Mouse (Mus musculus) liver, embryonic 15.5 days (tissue): Measurements from ENCODE around the gene Mcf2l. TPM values are rescaled to one million over a fixed set of nuclear protein-coding genes. Genes with fewer than 3 reads are reported as not detected.

Experiments
- ATAC-seq: fragments of 200-750 bp; cut with Nextera tagmentation; 2 replicates; pipeline ENCODE4 v1.8.0; 2017; ENCODE audit warnings: moderate number of reproducible peaks, mild to moderate bottlenecking, moderate library complexity; ENCODE audit not compliant: insufficient read depth
- H3K27ac ChIP-seq: fragments of 300-500 bp; sonication (generic); replicated peaks from 2 replicates; pipeline ENCODE4 v1.5.1; 2015; ENCODE audit warnings: mild to moderate bottlenecking, inconsistent platforms
- H3K27me3 ChIP-seq: fragments of 300-500 bp; sonication (generic); 2 replicates; pipeline ENCODE4 v1.6.1; 2015; ENCODE audit warnings: mild to moderate bottlenecking, inconsistent platforms
- H3K36me3 ChIP-seq: fragments of 300-500 bp; sonication (generic); replicated peaks from 2 replicates; pipeline ENCODE4 v1.6.1; 2015; ENCODE audit warnings: moderate library complexity, mild to moderate bottlenecking, inconsistent platforms
- H3K4me1 ChIP-seq: fragments of 300-500 bp; sonication (generic); replicated peaks from 2 replicates; pipeline ENCODE4 v1.6.1; 2015; ENCODE audit warnings: inconsistent platforms
- H3K4me2 ChIP-seq: fragments of 300-500 bp; sonication (generic); 2 replicates; pipeline ENCODE4 v1.6.1; 2015; ENCODE audit warnings: moderate library complexity, mild to moderate bottlenecking, inconsistent platforms
- H3K4me3 ChIP-seq: fragments of 300-500 bp; sonication (generic); replicated peaks from 2 replicates; pipeline ENCODE4 v1.5.1; 2015; ENCODE audit warnings: mild to moderate bottlenecking, inconsistent platforms
- H3K9ac ChIP-seq: fragments of 300-500 bp; sonication (generic); 2 replicates; pipeline ENCODE4 v1.6.1; 2015; ENCODE audit warnings: moderate library complexity, mild to moderate bottlenecking, inconsistent platforms
- H3K9me3 ChIP-seq: fragments of 300-500 bp; sonication (generic); replicated peaks from 2 replicates; pipeline ENCODE4 v1.6.1; 2016; ENCODE audit warnings: inconsistent platforms
- WGBS: fragments of 180-500 bp; shearing (Covaris S2); methylation state at CpG from one replicate; pipeline ENCODE4 v1.1.7; 2015; ENCODE audit warnings: mixed read lengths; ENCODE audit not compliant: insufficient replicate concordance; 5-methylcytosine and 5-hydroxymethylcytosine counted together
- polyA plus RNA-seq: library from polyadenylated mRNA; unstranded; fragments of >200 nt; fragmentation: Nextera tagmentation; extraction: Ambion mirVana; gene quantifications from 2 replicates; pipeline ENCODE4 v1.2.1, GENCODE M21; 2015

The Mcf2l gene
- polyA plus RNA-seq, result 0.98 and 1.4 TPM in 2 replicates

DNA sequence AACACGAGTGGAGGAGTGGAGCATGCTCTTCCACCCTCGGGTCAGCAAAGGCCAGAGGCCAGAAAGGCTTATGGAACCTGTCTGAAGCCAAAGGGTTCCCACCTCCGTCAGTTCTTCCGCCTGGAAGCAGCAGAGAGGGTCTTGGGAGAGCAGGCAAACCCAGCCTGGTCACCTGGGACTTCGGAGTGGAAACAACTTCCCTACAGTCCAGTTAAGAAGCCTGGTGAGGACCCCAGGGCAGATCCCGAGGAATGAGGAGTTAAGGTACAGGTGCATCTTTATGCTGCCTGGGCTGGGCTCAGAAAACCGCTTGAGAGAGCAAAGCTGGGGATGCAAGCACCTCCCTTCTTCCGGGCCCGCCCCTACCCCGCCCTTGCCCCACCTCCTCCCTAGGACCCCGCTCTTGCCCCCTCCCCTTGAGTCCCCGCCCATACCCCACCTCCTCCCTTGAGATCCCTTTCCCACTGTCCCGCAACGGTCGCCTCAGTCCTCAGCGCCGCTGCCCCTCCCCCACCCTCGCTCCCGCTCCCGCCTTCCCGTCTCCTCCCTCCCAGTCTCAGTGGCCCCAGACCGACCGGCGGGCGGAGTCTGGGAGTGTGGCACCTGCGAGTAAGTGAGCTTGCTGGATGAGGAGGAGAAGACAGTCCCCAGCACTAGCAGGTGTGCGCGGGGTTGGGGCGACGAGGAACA lies at the start of gene Mcf2l:
TSS of gene Mcf2l (plus strand) at position 450 of the 690 bp plus-strand sequence.
- H3K4me2 ChIP-seq, result peak within 1 kb of the TSS; percentile 70
- peaks cover 91% of the 10 kb centered on the region for H3K27me3 ChIP-seq
- H3K9me3 ChIP-seq, result no peaks in the 10 kb centered on the region
- H3K4me1 ChIP-seq, result peaks cover 11% of the 10 kb centered on the region; the same call in 1 of the 2 replicates
- no peak within 1 kb of the TSS; the same call in 1 of the 2 replicates for H3K9ac ChIP-seq
- ATAC-seq, result peak; percentile 22; the same call in 1 of the 2 replicates
- peak within 1 kb of the TSS; percentile 46 for H3K4me3 ChIP-seq
- no peak within 1 kb of the TSS for H3K27ac ChIP-seq
- H3K36me3 ChIP-seq, result no peaks in the 10 kb centered on the region
- WGBS, result 2% methylated on average over 30 of the region's 30 CpGs

DNA sequence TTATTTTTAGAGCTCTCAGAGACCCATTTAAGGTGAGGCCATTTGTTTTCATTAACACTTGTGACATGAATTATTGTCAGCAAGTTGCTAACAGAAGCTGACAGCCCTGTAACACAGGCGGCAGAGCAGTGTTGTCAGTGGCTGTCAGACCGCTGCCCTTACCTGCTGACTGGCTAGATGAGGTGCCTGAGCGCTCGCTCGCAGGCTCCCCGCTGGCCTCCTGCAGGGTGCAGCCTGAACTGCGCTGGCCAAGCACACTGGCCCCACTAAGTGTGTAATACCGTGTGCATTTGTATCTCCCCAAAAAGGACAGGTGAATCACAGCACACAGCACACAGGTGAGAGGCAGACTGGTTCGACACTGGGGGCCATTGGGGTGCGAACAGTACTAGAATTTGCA lies 49.0 kb upstream of the Mcf2l start:
- H3K4me2 ChIP-seq, result no peak overlapping the region
- WGBS, result 69% methylated on average over 10 of the region's 10 CpGs
- H3K27ac ChIP-seq, result no peak overlapping the region
- no peaks in the 10 kb centered on the region for H3K36me3 ChIP-seq
- no peak overlapping the region for H3K9ac ChIP-seq
- no peaks in the 10 kb centered on the region for H3K9me3 ChIP-seq
- no peak overlapping the region for H3K4me3 ChIP-seq
- H3K4me1 ChIP-seq, result no peaks in the 10 kb centered on the region
- peaks cover 88% of the 10 kb centered on the region for H3K27me3 ChIP-seq
- ATAC-seq, result no peak

DNA sequence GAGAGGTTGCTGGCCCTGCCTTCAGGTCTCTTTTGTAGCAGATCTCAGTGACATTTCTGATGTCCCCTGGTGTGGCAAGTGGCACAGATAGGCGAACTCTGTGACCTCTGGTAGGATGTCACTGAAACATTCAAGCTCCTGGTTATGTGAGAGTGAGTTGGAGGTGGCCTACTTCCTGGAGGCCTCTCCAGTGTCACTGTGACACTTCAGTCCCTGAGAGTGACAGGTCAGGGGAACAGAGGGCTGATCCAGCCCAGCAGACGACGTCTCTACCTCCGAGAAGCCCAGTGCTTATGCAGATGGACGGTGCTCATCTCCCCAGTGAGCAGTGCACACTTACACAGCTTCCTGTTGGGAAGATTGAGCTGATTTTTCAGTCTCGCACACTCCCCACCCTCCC lies 48.4 kb upstream of the Mcf2l start:
- Histone ChIP-seq H3K4me1 (no peaks in the 10 kb centered on the region), H3K9ac (no peak overlapping the region), H3K4me3 (no peak overlapping the region), H3K27me3 (peaks cover 85% of the 10 kb centered on the region), H3K9me3 (no peaks in the 10 kb centered on the region), H3K27ac (no peak overlapping the region), H3K4me2 (no peak overlapping the region), H3K36me3 (no peaks in the 10 kb centered on the region)
- no peak for ATAC-seq
- 15% methylated on average over 6 of the region's 6 CpGs for WGBS

DNA sequence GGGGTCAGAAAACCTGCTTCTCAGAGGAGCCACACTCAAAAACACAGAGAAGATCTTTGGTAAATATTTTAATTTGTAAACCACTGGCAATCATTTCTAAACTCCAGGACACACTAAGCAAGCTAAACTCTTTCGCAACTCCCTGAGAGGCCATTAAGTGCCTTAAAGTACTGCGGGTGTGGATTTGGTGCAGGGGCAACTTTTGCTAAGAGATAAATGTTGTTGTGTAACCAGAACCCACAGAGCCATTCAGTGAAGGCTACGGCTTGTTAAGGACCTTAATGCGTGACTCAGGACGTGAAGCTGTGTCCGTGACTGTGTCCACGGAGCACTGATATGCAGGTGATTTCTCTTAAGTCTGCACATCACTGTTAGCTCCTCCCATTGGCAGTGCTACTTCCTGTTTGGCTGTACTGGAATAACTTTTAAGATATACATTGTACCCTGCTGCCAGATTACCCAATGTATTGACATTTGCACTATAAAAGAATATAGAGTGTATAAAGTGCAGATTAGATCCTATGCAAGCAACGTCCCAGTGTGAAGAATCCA lies 47.8 kb upstream of the Mcf2l start:
- no peaks in the 10 kb centered on the region for H3K9me3 ChIP-seq
- H3K36me3 ChIP-seq, result no peaks in the 10 kb centered on the region
- H3K9ac ChIP-seq, result no peak overlapping the region
- H3K27me3 ChIP-seq, result peaks cover 88% of the 10 kb centered on the region
- H3K27ac ChIP-seq, result no peak overlapping the region
- WGBS, result 32% methylated on average over 8 of the region's 8 CpGs
- H3K4me1 ChIP-seq, result no peaks in the 10 kb centered on the region
- no peak overlapping the region for H3K4me2 ChIP-seq
- no peak for ATAC-seq
- no peak overlapping the region for H3K4me3 ChIP-seq

DNA sequence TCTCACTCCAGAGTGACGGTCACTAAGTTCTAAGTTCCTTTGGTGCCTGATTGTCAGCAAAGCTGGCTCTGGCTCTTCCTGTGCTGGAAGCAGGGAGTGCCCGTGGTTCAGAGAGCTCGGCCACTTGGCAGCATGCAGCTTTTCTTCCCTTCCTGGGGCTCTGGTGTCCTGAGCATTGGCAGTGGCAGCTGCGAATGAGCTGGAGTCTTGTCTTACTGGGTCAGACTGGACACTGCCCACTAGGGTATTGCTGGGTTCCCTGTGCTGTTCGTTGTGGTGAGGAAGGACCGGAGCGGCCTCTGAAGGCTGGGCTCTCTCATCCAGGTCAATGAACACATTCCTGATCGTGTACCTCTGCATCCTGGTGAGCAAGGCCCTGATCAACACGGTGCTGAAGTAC lies 46.5 kb upstream of the Mcf2l start:
- ATAC-seq, result no peak
- no peaks in the 10 kb centered on the region for H3K36me3 ChIP-seq
- peaks cover 89% of the 10 kb centered on the region for H3K27me3 ChIP-seq
- H3K27ac ChIP-seq, result no peak overlapping the region
- H3K4me3 ChIP-seq, result no peak overlapping the region
- H3K9ac ChIP-seq, result no peak overlapping the region
- H3K4me1 ChIP-seq, result no peaks in the 10 kb centered on the region
- no peak overlapping the region for H3K4me2 ChIP-seq
- WGBS, result 71% methylated on average over 9 of the region's 9 CpGs
- H3K9me3 ChIP-seq, result no peaks in the 10 kb centered on the region

DNA sequence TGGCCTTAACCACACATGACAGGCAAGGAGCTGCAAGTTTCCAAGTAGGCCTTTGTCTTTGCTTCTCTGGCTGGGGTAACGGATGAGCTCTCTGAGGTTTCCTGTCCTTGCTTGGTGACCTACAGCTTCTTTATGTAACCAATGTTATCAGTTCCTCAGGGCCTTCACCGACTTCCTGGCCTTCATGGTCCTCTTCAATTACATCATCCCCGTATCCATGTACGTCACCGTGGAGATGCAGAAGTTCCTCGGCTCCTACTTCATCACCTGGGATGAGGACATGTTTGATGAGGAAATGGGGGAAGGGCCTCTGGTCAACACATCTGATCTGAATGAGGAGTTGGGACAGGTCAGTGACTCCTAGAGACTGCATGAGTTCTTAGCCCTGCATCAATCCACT lies 45.3 kb upstream of the Mcf2l start:
- H3K9me3 ChIP-seq, result no peaks in the 10 kb centered on the region
- no peaks in the 10 kb centered on the region for H3K4me1 ChIP-seq
- H3K36me3 ChIP-seq, result no peaks in the 10 kb centered on the region
- ATAC-seq, result no peak
- no peak overlapping the region for H3K9ac ChIP-seq
- 34% methylated on average over 6 of the region's 6 CpGs for WGBS
- H3K27ac ChIP-seq, result no peak overlapping the region
- peaks cover 88% of the 10 kb centered on the region for H3K27me3 ChIP-seq
- H3K4me3 ChIP-seq, result no peak overlapping the region
- H3K4me2 ChIP-seq, result no peak overlapping the region

DNA sequence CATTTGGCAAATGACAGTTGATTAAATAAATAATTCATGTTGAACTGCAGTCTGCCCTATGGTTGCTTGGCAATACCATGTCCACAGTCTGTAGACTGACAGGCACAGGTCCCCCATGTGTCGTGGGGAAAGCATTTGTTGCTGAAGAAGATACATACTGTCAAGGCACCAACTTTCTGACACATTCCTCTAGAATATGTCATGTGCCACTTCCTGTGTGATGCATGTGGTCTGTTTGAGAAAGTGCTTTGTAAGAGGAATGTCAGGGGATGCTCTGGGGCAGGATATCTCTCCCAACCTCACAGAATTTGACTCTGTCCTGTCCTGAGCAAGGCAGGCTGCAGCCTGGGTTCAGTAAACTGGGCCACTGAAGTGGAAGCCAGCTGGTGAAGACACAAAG lies 44.2 kb upstream of the Mcf2l start:
- WGBS, result 45% methylated on average over 1 of the region's 1 CpGs
- no peak for ATAC-seq
- Histone ChIP-seq H3K9ac (no peak overlapping the region), H3K9me3 (no peaks in the 10 kb centered on the region), H3K27me3 (peaks cover 95% of the 10 kb centered on the region), H3K4me1 (no peaks in the 10 kb centered on the region), H3K4me3 (no peak overlapping the region), H3K4me2 (no peak overlapping the region), H3K27ac (no peak overlapping the region), H3K36me3 (no peaks in the 10 kb centered on the region)

DNA sequence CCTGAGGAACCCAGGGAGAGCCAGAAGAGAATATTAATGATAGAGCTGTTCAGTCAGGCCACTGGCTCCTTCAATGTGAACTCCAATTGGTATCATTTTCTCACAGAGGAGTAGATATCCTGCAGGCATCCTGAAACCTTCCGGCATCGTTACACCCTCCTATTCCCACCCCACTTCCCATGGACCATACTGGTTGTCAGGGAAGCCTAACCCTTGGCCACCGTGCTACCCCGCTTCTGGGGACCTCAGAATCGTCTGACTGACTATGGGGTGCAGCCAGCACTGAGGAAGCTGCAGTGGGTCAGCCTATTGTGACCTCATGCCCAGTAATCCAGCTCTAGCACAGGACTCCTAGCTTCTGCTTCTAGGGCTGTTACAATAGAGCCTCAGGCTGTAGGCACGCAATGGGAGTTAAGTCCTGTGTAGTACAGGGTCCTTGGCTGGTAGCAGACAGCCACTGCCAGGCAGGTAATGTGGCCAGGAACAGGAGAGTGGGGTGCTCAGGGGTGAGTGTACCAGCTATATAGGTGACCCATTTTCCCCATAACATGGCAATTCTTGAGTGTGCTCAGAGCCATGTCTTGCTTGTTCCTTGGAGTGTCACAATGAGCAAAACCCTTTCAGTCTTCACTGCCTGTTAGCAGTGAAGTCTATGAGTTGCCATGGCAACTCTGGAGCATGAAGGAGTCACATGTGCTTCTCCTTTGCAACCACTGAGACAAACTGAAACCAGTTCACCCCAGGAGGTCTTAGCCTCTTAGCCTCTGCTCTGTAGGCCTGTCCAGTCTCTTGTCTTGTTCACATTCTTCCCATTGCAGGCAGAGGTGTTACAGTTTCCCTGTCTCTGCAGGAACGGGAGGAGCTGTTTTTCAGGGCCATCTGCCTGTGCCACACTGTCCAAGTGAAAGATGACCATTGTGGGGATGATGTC lies 41.7 kb upstream of the Mcf2l start:
- H3K4me2 ChIP-seq, result no peak overlapping the region
- no peaks in the 10 kb centered on the region for H3K9me3 ChIP-seq
- H3K27ac ChIP-seq, result no peak overlapping the region
- H3K27me3 ChIP-seq, result peaks cover 94% of the 10 kb centered on the region
- H3K36me3 ChIP-seq, result no peaks in the 10 kb centered on the region
- H3K9ac ChIP-seq, result no peak overlapping the region
- no peaks in the 10 kb centered on the region for H3K4me1 ChIP-seq
- no peak for ATAC-seq
- no peak overlapping the region for H3K4me3 ChIP-seq
- 64% methylated on average over 7 of the region's 7 CpGs for WGBS

DNA sequence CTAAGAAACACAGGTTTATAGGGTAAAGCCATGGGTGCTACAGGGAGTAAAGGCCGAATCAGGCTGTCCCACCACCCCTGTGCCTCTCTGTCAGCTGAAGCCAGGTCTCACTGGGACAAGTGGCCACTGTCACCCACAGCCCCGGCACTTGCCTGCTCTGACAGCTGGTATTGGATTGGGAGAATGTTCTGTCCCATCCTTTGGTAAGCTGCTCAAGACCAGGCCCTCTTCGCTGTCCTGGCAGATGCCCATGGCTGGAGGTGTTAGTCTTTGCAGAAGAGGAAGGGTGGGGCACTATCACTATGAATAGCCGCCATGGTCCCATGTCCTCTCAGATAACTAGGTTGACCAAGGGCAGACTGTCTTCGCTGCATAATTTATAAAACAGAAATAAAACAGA lies 40.0 kb upstream of the Mcf2l start:
- Histone ChIP-seq H3K27ac (no peak overlapping the region), H3K4me2 (no peak overlapping the region), H3K9me3 (no peaks in the 10 kb centered on the region), H3K36me3 (no peaks in the 10 kb centered on the region), H3K4me1 (no peaks in the 10 kb centered on the region), H3K9ac (no peak overlapping the region), H3K4me3 (no peak overlapping the region), H3K27me3 (peaks cover 90% of the 10 kb centered on the region)
- 65% methylated on average over 5 of the region's 5 CpGs for WGBS
- no peak for ATAC-seq

DNA sequence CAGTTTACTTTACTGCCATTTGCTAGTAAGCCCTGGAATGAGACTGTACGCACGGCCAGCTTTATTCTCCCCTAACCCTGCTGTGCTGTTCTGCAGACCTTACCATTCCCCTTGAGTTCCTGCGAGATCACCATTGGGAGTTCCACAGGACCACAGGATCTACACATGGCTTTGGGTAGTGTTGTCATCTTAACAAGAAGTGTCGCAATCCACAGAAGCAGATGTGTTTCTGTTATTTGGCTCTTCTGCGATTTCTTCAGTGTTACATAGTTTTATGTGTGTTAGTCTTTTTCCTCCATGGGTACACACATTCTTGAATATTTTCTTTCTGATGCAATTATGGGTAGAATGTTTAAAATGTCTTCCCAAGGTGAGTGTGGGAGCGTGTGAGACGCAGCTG lies 32.8 kb upstream of the Mcf2l start:
- WGBS, result 69% methylated on average over 7 of the region's 7 CpGs

DNA sequence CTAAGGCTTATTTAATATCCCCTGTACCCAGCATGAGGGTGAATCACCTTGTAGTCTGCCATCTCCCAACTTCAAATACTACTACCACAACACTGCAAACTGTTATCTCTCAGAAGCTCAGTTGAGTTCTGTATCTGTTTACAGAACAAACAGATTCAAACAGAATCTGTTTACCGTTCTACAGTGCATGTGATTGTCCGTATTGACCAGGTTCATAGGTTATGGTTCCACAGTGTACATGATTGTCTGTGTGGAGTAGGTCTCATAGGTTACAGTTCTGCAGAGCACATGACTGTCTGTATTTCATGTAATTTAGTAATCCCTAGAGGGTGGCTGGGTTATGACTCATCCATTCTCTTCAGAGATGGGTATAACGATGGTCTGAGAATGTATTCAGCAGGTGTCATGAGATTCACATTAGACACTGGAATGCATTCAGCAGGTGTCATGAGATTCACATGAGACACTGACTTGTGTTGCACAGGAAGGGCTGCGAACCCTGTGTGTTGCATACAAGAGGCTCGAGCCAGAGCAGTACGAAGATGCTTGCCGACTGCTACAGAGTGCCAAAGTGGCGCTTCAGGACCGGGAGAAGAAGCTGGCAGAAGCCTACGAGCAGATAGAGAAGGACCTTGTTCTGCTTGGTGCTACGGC lies 31.1 kb upstream of the Mcf2l start:
- H3K4me1 ChIP-seq, result no peaks in the 10 kb centered on the region
- no peak overlapping the region for H3K4me3 ChIP-seq
- no peak overlapping the region for H3K9ac ChIP-seq
- H3K27me3 ChIP-seq, result peaks cover 83% of the 10 kb centered on the region
- ATAC-seq, result peak; percentile 42
- H3K9me3 ChIP-seq, result no peaks in the 10 kb centered on the region
- no peaks in the 10 kb centered on the region for H3K36me3 ChIP-seq
- H3K4me2 ChIP-seq, result no peak overlapping the region
- WGBS, result 73% methylated on average over 11 of the region's 11 CpGs
- no peak overlapping the region for H3K27ac ChIP-seq

More for the DNA sequence above, 32.8 kb upstream of the Mcf2l start:
- no peaks in the 10 kb centered on the region for H3K4me1 ChIP-seq
- no peak overlapping the region for H3K27ac ChIP-seq
- H3K9me3 ChIP-seq, result no peaks in the 10 kb centered on the region
- no peak overlapping the region for H3K4me3 ChIP-seq
- no peak overlapping the region for H3K9ac ChIP-seq
- no peak for ATAC-seq
- H3K36me3 ChIP-seq, result no peaks in the 10 kb centered on the region
- H3K27me3 ChIP-seq, result peaks cover 84% of the 10 kb centered on the region
- H3K4me2 ChIP-seq, result no peak overlapping the region
